Mouse (Mus musculus): ENCODE data around the gene Lhx6.

Gene Lhx6

GRCm38 (mm10) chr2:36093301-36093700 lies 11.9 kb downstream of the Lhx6 start:
- DNase-seq (ENCODE audit: low spot score): no peak

- DNase-seq (ENCODE audit: low spot score): no peak
These were observed 12.5 kb downstream of the Lhx6 start for GRCm38 (mm10) chr2:36092748-36093147.

GRCm38 (mm10) chr2:36090853-36091741 lies 14.1 kb downstream of the Lhx6 start:
- DNase-seq (ENCODE audit: low spot score): peak; percentile 12

GRCm38 (mm10) chr2:36089190-36089589 lies 16.0 kb downstream of the Lhx6 start:
- no peak for DNase-seq (ENCODE audit: low spot score)

DNA sequence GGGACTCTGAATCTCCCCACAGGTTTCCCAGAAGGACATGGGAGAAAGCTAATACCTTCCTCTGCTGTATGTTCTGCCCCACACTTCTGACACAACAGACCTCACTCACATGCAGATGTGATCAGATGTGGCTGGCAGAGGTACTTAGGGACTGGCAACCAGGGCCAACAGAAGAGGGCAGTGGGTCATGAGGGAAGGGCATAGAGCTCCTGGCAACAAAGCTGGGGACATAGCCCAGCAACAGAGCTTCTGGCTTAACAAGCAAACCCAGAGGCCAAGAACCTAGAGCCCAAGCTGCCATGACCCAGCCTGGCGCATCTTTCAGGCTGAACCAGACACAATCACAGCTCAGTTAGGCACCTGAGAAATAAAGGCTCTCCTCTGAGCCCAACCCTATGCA lies 20.2 kb downstream of the Lhx6 start:
- DNase-seq (ENCODE audit: low spot score): no peak

- DNase-seq (ENCODE audit: low spot score): no peak
These were observed 22.2 kb downstream of the Lhx6 start for GRCm38 (mm10) chr2:36082802-36083580.

GRCm38 (mm10) chr2:36081446-36081845 lies 23.8 kb downstream of the Lhx6 start:
- DNase-seq (ENCODE audit: low spot score): no peak

DNA sequence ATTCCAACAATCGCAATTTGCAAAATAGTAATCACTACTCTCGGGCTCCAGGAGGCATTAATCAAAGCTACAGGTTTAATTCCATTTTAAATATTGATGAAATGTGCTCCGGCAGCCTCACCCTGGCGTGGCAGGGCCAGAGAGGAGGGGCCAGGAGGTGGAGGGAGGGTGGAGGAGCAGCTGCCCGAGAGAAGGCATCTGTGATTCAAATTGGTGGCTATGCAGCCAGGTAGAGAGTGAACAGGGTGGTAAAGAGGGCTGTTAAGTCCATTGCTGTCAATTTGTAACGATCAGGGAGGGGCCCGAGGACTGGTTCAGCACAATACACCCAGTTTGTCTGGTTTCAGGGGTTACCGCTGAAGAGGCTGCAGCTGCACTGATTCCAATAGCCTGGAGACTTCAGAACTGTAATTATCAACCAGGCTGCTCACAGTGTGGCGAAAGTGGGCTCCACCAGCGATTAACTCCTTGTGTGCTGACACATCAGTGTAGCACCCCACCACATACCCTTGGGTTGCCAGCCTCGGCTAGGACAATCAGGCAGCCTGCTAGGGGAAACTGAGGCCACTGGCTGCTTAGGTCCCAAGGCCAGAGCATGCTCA lies 27.9 kb downstream of the Lhx6 start:
- DNase-seq (ENCODE audit: low spot score): no peak

DNA sequence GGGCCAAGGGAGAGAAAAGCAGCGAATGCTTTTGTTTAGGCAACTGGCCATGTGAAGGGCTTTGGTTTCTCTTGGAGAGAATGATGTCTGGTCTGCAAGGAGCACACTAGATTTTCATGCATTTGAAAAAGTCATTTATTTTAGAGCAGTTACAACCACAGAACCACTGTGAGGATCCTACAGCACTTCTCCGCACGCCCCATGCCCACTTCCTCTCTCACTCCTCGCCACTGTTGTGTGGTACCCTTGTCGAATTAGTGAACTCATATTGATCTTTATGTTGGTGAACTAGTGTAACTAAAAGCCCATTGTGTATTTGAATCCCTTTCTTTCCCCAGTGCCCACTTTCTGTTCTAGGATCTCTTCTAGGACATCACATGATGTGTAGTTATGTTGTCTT lies 30.0 kb downstream of the Lhx6 start:
- no peak for DNase-seq (ENCODE audit: low spot score)

DNA sequence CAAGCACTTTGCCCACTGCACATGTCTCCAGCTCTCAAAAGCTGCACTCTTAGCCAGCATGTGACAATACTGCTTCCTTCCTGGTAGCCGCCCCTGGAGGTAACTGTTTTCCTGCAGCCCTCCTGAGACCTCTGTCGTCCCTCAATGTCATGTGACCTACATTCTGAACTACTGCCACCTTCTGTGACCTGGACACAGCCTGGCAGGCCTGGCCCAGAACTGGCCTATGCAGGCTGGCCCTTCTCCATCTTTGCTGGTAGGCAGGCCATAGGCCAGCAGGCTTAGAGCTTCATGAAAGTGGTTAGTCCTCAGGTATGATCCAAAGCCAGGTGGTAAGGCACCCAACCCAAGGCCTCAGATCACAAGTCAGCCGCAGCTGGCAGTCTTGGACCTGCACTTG lies 31.4 kb downstream of the Lhx6 start:
- DNase-seq (ENCODE audit: low spot score): no peak

- no peak for DNase-seq (ENCODE audit: low spot score)
These were observed 33.4 kb downstream of the Lhx6 start for GRCm38 (mm10) chr2:36071660-36072305.

DNA sequence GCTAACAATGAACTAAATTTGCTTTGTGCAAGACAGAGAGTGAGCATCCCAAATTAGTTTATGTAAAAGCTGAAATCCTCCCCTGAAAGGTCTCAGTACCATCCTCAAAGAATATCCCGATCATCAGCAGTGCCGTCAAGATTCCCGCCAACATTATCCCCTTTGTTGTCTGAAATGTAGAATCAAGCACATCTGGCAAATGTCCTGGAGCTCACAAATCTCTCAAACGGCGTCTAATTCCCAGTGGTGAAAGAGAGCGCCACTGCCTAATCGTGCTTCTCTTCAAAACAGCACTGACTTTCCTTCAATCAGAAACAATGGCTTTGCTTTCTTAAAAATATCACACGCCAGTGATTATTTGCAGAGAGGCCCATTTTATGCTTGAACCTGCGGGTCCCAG lies 38.1 kb downstream of the Lhx6 start:
- DNase-seq (ENCODE audit: low spot score): no peak

DNA sequence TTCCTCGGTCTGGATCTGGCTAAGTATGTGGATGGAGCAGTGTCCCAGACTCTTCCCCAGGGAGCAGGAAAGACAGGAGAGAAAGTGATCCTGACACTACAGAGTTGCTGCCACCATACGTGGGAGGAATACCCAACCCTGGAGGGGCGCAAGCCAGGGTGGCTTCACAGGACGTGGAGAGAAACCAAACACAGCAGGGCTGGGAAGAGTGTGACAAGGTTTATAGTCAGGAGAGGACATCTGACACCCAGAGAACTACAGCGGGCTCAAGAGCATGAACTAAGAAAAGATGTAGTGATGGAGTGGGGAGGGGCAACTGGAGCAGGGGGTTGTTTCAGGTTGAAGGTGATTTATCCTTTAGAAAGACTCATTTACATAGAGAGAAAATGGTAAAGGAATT lies 43.8 kb downstream of the Lhx6 start:
- DNase-seq (ENCODE audit: low spot score): no peak

GRCm38 (mm10) chr2:36056248-36056647 lies 49.0 kb downstream of the Lhx6 start:
- DNase-seq (ENCODE audit: low spot score): no peak

DNA sequence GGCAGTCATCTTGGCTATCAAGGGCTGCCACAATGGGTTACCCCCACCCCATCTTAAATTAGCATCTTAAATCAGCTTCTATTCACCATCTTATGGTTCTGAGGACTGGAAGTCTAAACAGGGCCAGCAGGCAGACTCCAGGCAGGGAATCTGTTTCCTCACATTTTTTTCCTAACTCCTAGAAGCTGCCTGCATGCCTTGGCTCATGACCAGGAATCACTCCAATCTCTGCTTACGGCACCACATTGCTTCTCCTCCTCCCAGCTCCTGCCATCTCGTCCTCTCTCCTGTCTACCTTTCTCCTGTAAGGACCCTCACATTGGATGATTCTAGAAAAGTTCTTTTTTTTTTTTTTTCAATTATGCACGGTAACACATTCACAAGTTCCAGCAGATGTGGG lies 52.0 kb downstream of the Lhx6 start:
- peak; percentile 21 for DNase-seq (ENCODE audit: low spot score)

- no peak for DNase-seq (ENCODE audit: low spot score)
These were observed 55.6 kb downstream of the Lhx6 start for GRCm38 (mm10) chr2:36049567-36049954.

DNA sequence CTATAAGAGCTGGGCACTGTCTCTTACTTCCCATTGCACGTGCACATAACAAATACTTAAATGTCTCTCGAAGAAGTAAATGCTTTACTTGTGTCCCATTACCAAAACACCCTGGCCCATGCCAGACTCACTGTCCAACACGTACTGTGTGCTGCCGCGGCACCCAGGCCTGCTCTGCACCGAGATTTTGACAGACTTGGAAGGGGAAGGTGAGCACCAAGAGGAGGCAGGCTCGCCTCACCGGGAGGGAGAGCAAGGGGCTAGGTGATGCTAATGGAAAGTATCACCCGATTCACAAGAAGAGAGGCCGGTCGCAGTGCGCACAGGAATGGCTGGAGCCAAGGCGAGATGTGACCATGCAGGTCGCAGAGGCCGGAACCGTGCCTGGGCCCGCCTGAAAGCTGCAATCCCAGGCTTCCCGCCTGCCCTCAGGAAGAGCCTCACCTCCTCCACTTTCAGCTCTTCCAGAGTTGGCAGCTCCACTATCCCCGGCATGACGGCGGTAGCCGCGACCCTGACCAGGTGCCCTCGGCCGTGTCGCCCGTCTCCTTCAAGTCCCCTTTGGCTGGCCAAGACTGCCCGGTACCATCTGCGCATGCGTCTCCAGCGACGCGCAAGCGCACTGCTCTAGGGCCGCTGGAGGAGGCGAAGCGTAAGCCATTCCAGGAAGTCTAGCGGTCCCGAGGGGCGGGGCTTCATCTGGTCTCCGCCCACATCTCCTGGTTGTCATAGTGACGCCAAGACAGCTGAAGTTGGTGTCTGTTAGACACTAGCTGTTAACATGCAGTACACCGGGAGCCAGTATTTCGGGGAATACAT lies 56.3 kb downstream of the Lhx6 start, which contains the start of the genes Ndufa8 and Morn5:
Gene Ndufa8 (minus strand): TSS at position 659 of the 819 bp plus-strand sequence.
Gene Morn5 (plus strand): TSS at position 711 of the 819 bp plus-strand sequence.
- peak; percentile 98 for DNase-seq (ENCODE audit: low spot score)

DNA sequence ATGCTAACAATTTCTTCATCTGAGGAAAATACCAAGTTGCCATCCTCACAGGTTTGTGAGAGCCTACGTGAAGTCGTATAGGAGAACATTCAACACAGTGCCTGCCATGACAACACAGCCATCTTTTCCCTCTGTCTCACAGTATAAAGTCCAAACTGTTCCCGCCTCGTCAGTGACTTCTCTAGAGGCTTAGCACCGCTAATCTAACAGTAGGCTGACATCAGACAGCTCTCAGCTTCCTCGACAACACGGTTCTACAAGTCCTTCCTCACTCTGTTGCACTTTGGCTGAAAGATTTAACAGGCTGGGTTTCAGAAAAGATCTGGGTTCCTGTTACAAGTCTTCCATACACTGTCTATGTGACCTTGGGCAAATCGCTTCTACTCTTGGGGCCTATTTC lies 57.0 kb downstream of the Lhx6 start:
- no peak for DNase-seq (ENCODE audit: low spot score)

- no peak for DNase-seq (ENCODE audit: low spot score)
These were observed 64.3 kb downstream of the Lhx6 start for GRCm38 (mm10) chr2:36040872-36041271.

GRCm38 (mm10) chr2:36039297-36039985 lies 65.8 kb downstream of the Lhx6 start:
- no peak for DNase-seq (ENCODE audit: low spot score)
